Mouse (Mus musculus): ENCODE measurements at regions not wholly inside any gene's neighbourhood (a gene's known extent, or its start where the extent isn't known, plus 50 kb on each side); places are given as distances from the start of the nearest gene placed in this dataset.

GRCm38 (mm10) chr10:17485515-17485914 lies 237.5 kb upstream of the Cited2 start:
- Histone ChIP-seq H3K4me2 (ENCODE audit: low read depth, severe bottlenecking) (no peak overlapping the region), H3K27ac (replicated peaks; ENCODE audit: low read depth, low read length) (no peak overlapping the region), H3K4me3 (ENCODE audit: low read depth, low read length) (no peak overlapping the region), H3K9me3 (ENCODE audit: control insufficient read depth, low read length) (no peaks in the 10 kb centered on the region), H3K4me1 (ENCODE audit: control insufficient read depth, insufficient read depth, low read length) (no peaks in the 10 kb centered on the region), H3K36me3 (ENCODE audit: control insufficient read depth, insufficient read depth, low read length) (no peaks in the 10 kb centered on the region), H3K27me3 (ENCODE audit: control insufficient read depth, insufficient read depth, low read length) (no peaks in the 10 kb centered on the region), H3K9ac (ENCODE audit: low read length) (no peak overlapping the region)
- ATAC-seq (ENCODE audit: insufficient number of reproducible peaks, low FRiP score, low TSS enrichment, low read depth), result no peak
- 92% methylated on average over 2 of the region's 2 CpGs for WGBS
- no peak for DNase-seq (ENCODE audit: low spot score)

DNA sequence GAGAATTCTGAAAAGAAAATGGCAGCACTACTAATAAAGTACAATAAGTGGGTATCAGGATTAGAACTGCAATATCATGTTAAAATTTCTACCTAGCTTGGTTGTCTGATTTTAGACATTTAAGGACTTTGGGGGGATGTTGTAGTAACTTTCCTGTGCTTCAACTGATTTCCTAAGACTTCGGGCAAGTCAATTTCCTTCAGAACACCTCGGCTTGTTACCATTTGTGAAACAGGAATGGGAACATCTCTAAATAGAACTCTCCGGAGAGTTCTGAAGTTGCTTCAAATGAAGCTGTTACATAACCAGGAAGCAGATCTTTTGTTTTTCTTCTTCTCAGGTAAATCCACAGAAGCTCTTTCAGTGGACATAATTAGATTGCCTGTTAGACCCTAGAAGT lies 237.0 kb upstream of the Cited2 start:
- DNase-seq (ENCODE audit: low spot score), result no peak
- Histone ChIP-seq H3K4me2 (ENCODE audit: low read depth, severe bottlenecking) (no peak overlapping the region), H3K4me1 (ENCODE audit: control insufficient read depth, insufficient read depth, low read length) (no peaks in the 10 kb centered on the region), H3K36me3 (ENCODE audit: control insufficient read depth, insufficient read depth, low read length) (no peaks in the 10 kb centered on the region), H3K9me3 (ENCODE audit: control insufficient read depth, low read length) (no peaks in the 10 kb centered on the region), H3K27me3 (ENCODE audit: control insufficient read depth, insufficient read depth, low read length) (no peaks in the 10 kb centered on the region), H3K9ac (ENCODE audit: low read length) (no peak overlapping the region), H3K4me3 (ENCODE audit: low read depth, low read length) (no peak overlapping the region), H3K27ac (replicated peaks; ENCODE audit: low read depth, low read length) (no peak overlapping the region)
- ATAC-seq (ENCODE audit: insufficient number of reproducible peaks, low FRiP score, low TSS enrichment, low read depth), result no peak
- 94% methylated on average over 3 of the region's 3 CpGs for WGBS

DNA sequence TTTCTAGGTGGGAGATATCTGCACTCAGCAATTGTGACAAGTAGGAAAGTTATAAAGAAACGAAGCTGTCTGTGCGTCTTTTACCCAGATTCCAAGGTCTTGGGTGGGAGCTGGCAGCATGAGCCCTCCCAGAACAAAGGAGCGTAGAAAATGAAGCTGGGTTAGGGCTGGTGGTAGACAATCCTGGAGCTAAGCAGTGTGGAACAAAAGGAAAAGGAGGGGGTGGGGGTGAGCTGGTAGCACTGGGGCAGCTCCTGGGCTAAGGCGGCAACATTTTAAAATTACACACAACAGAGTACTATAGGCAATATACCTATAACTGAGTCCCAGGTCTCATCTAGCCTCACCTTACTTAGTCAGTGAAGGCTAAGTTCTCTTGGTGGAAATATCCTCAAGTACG lies 235.6 kb upstream of the Cited2 start:
- Histone ChIP-seq H3K36me3 (ENCODE audit: control insufficient read depth, insufficient read depth, low read length) (no peaks in the 10 kb centered on the region), H3K9me3 (ENCODE audit: control insufficient read depth, low read length) (no peaks in the 10 kb centered on the region), H3K27ac (replicated peaks; ENCODE audit: low read depth, low read length) (no peak overlapping the region), H3K27me3 (ENCODE audit: control insufficient read depth, insufficient read depth, low read length) (no peaks in the 10 kb centered on the region), H3K9ac (ENCODE audit: low read length) (no peak overlapping the region), H3K4me1 (ENCODE audit: control insufficient read depth, insufficient read depth, low read length) (no peaks in the 10 kb centered on the region), H3K4me2 (ENCODE audit: low read depth, severe bottlenecking) (no peak overlapping the region), H3K4me3 (ENCODE audit: low read depth, low read length) (no peak overlapping the region)
- ATAC-seq (ENCODE audit: insufficient number of reproducible peaks, low FRiP score, low TSS enrichment, low read depth), result no peak
- WGBS, result 91% methylated on average over 5 of the region's 5 CpGs
- DNase-seq (ENCODE audit: low spot score), result no peak

- DNase-seq (ENCODE audit: low spot score) (no peak), ATAC-seq (ENCODE audit: insufficient number of reproducible peaks, low FRiP score, low TSS enrichment, low read depth) (no peak)
- Histone ChIP-seq H3K9ac (ENCODE audit: low read length) (no peak overlapping the region), H3K9me3 (ENCODE audit: control insufficient read depth, low read length) (no peaks in the 10 kb centered on the region), H3K4me2 (ENCODE audit: low read depth, severe bottlenecking) (no peak overlapping the region), H3K27me3 (ENCODE audit: control insufficient read depth, insufficient read depth, low read length) (no peaks in the 10 kb centered on the region), H3K4me3 (ENCODE audit: low read depth, low read length) (no peak overlapping the region), H3K36me3 (ENCODE audit: control insufficient read depth, insufficient read depth, low read length) (no peaks in the 10 kb centered on the region), H3K4me1 (ENCODE audit: control insufficient read depth, insufficient read depth, low read length) (no peaks in the 10 kb centered on the region), H3K27ac (replicated peaks; ENCODE audit: low read depth, low read length) (no peak overlapping the region)
- WGBS, result 77% methylated on average over 5 of the region's 5 CpGs
These were observed 231.3 kb upstream of the Cited2 start for GRCm38 (mm10) chr10:17491611-17492305.

- H3K9me3 ChIP-seq (ENCODE audit: control insufficient read depth, low read length), result no peaks in the 10 kb centered on the region
- H3K36me3 ChIP-seq (ENCODE audit: control insufficient read depth, insufficient read depth, low read length), result no peaks in the 10 kb centered on the region
- no peak overlapping the region for H3K9ac ChIP-seq (ENCODE audit: low read length)
- H3K4me3 ChIP-seq (ENCODE audit: low read depth, low read length), result no peak overlapping the region
- ATAC-seq (ENCODE audit: insufficient number of reproducible peaks, low FRiP score, low TSS enrichment, low read depth) (no peak), DNase-seq (ENCODE audit: low spot score) (no peak)
- WGBS, result 53% methylated on average over 6 of the region's 6 CpGs
- no peak overlapping the region for H3K4me2 ChIP-seq (ENCODE audit: low read depth, severe bottlenecking)
- no peak overlapping the region for H3K27ac ChIP-seq (replicated peaks; ENCODE audit: low read depth, low read length)
- H3K27me3 ChIP-seq (ENCODE audit: control insufficient read depth, insufficient read depth, low read length), result no peaks in the 10 kb centered on the region
- no peaks in the 10 kb centered on the region for H3K4me1 ChIP-seq (ENCODE audit: control insufficient read depth, insufficient read depth, low read length)
These were observed 229.9 kb upstream of the Cited2 start for GRCm38 (mm10) chr10:17493137-17493536.

DNA sequence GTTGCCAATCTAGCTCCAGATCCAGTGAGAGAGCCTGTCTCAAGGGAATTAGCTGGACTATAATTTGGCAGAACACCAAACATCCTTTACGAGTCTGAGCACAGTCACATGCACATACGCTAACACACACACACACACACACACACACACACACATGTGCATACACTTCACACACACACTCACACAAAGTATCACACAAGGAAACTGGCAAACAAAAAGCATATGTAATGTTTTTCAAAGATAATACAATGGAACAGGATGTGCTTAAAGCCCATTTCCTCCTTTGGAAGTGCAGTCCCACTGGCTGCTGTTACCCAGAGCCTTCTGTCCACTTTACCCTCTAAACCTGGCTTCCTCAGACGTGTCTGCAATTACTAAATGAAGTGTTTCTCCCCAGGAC lies 226.2 kb upstream of the Cited2 start:
- H3K9ac ChIP-seq (ENCODE audit: low read length), result no peak overlapping the region
- H3K4me2 ChIP-seq (ENCODE audit: low read depth, severe bottlenecking), result no peak overlapping the region
- no peak for ATAC-seq (ENCODE audit: insufficient number of reproducible peaks, low FRiP score, low TSS enrichment, low read depth)
- DNase-seq (ENCODE audit: low spot score), result no peak
- H3K27ac ChIP-seq (replicated peaks; ENCODE audit: low read depth, low read length), result no peak overlapping the region
- H3K4me1 ChIP-seq (ENCODE audit: control insufficient read depth, insufficient read depth, low read length), result no peaks in the 10 kb centered on the region
- H3K9me3 ChIP-seq (ENCODE audit: control insufficient read depth, low read length), result no peaks in the 10 kb centered on the region
- no peaks in the 10 kb centered on the region for H3K27me3 ChIP-seq (ENCODE audit: control insufficient read depth, insufficient read depth, low read length)
- 75% methylated on average over 3 of the region's 3 CpGs for WGBS
- H3K4me3 ChIP-seq (ENCODE audit: low read depth, low read length), result no peak overlapping the region
- H3K36me3 ChIP-seq (ENCODE audit: control insufficient read depth, insufficient read depth, low read length), result no peaks in the 10 kb centered on the region

- Histone ChIP-seq H3K9ac (ENCODE audit: low read length) (no peak overlapping the region), H3K4me1 (ENCODE audit: control insufficient read depth, insufficient read depth, low read length) (no peaks in the 10 kb centered on the region), H3K9me3 (ENCODE audit: control insufficient read depth, low read length) (no peaks in the 10 kb centered on the region), H3K4me2 (ENCODE audit: low read depth, severe bottlenecking) (no peak overlapping the region), H3K4me3 (ENCODE audit: low read depth, low read length) (no peak overlapping the region), H3K36me3 (ENCODE audit: control insufficient read depth, insufficient read depth, low read length) (no peaks in the 10 kb centered on the region), H3K27ac (replicated peaks; ENCODE audit: low read depth, low read length) (no peak overlapping the region), H3K27me3 (ENCODE audit: control insufficient read depth, insufficient read depth, low read length) (no peaks in the 10 kb centered on the region)
- DNase-seq (ENCODE audit: low spot score) (no peak), ATAC-seq (ENCODE audit: insufficient number of reproducible peaks, low FRiP score, low TSS enrichment, low read depth) (no peak)
- 85% methylated on average over 4 of the region's 4 CpGs for WGBS
These were observed 212.3 kb upstream of the Cited2 start for GRCm38 (mm10) chr10:17510626-17511193.

GRCm38 (mm10) chr10:17511779-17512335 lies 211.2 kb upstream of the Cited2 start:
- no peaks in the 10 kb centered on the region for H3K4me1 ChIP-seq (ENCODE audit: control insufficient read depth, insufficient read depth, low read length)
- no peaks in the 10 kb centered on the region for H3K9me3 ChIP-seq (ENCODE audit: control insufficient read depth, low read length)
- no peak overlapping the region for H3K4me2 ChIP-seq (ENCODE audit: low read depth, severe bottlenecking)
- no peaks in the 10 kb centered on the region for H3K27me3 ChIP-seq (ENCODE audit: control insufficient read depth, insufficient read depth, low read length)
- H3K36me3 ChIP-seq (ENCODE audit: control insufficient read depth, insufficient read depth, low read length), result no peaks in the 10 kb centered on the region
- no peak overlapping the region for H3K27ac ChIP-seq (replicated peaks; ENCODE audit: low read depth, low read length)
- DNase-seq (ENCODE audit: low spot score) (no peak), ATAC-seq (ENCODE audit: insufficient number of reproducible peaks, low FRiP score, low TSS enrichment, low read depth) (no peak)
- WGBS, result 33% methylated on average over 12 of the region's 12 CpGs
- 0 out of 2 replicates have a peak overlapping the region, but pooled peaks have one; percentile 17 for H3K9ac ChIP-seq (ENCODE audit: low read length)
- no peak overlapping the region for H3K4me3 ChIP-seq (ENCODE audit: low read depth, low read length)
